Mouse (Mus musculus): ENCODE measurements around the gene Scpep1.
"Not testable (repeated sequence)": the region's sequence is repeated elsewhere in the genome, so short reads cannot be mapped to it uniquely, and the experiment has no call there.

The Scpep1 gene

DNA sequence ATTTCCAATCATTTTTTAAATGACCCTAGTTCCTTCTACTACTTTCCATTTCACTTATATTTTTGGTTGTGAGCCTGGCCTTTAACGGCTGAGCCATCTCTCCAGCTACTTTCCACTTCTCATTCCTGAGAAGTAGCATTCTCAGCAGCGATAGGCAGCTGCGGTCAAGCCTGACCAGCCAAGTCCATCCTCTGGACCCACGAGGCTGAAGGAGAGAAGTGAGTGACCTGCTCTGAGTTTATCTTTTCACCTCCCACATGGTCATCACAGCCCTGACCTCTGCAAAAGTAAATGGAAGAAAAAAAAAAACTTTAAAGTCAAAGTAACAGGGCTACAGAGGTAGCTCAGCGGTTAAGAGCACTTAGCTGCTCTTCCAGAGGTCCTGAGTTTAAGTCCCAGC, 28.7 kb downstream of the Scpep1 start:
- in situ Hi-C loops (cut with MboI, MseI) = no loop called here

DNA sequence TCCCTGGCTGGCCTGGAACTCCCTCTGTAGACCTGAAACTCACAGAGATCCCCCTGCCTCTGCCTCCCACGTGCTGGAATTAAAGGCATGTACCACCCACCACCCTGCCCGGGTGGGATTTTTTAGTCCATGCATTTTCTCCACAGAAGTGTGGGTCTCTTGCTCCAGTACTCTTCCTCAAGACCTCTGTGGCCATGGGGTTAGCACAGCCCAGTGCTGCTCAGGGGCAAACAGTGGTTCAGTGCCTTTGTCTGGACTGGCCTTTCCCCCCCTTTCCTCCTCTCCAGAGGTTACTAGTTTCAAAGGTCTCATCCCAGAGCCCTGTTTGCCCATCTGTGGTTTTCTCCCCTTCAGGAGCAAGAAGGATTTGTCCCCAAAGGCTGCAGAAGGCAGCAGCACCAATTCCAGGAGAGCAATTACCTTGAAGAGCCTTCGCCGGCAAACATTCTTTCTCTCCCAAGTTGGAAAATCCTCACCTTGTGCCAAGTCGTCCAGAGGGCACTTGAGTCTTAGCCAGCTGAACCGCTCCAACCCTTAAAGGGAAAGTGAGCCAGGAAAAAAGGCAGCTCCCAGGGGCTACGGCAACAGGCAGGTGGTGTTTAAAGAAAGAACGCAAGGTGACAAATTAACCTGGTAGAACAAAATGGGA, 45.8 kb downstream of the Scpep1 start:
- in situ Hi-C loops (cut with MboI, MseI) = loop anchor here (5.0 kb wide), 1 partner anchor 58 kb away; the partner anchor contains the start of gene Elobl

- in situ Hi-C loops (cut with MboI, MseI) = loop anchor here (5.0 kb wide), 1 partner anchor 59 kb away; the partner anchor contains the start of gene Elobl
Measured at GRCm38 (mm10) chr11:88908557-88909211, 46.6 kb downstream of the Scpep1 start.

GRCm38 (mm10) chr11:88907886-88908285, 47.4 kb downstream of the Scpep1 start:
- in situ Hi-C loops (cut with MboI, MseI) = loop anchor here (5.0 kb wide), 1 partner anchor 59 kb away; the partner anchor contains the start of gene Elobl

DNA sequence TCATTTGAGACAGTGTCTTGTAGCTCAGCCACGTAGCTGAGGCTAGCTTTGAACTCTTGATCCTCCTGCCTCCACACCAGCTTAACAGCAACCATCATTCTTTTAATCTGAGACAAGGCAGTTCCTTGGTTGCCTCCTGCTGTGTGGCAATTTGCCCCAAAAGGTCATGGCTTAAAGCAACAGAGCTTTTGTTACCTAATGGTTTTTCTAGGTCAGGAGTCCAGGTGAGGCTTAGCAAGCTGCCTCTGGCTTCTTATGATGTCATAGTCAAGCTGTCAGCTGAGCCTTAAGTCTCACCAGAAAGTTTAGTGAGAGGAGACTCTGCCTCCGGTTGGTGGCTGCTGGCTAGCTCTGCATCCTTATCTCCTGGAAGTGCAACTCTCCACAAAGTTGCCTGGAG, 49.6 kb downstream of the Scpep1 start:
- in situ Hi-C loops (cut with MboI, MseI) = loop anchor here (5.0 kb wide), 1 partner anchor 62 kb away; the partner anchor contains the start of gene Elobl

DNA sequence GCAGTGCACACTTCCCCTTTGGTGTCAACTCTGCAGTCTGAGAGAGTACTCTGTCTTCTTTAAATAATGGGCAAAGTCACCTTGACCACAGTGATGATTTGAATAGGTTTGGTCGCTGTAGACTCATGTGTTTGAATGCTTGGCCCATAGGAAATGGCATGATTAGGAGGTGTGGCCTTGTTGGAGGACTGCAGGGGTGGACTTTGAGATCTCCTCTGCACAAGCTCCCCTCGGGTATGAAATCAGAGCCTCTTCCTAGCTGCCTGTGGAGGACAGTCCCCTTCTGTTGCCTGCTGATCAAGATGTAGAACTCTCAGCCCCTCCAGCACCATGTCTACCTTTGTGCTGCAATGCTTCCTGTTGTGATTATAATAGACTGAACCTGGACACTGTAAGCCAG, 51.2 kb downstream of the Scpep1 start:
- in situ Hi-C loops (cut with MboI, MseI) = no loop called here

GRCm38 (mm10) chr11:88902762-88903161, 52.5 kb downstream of the Scpep1 start:
- in situ Hi-C loops (cut with MboI, MseI) = no loop called here

DNA sequence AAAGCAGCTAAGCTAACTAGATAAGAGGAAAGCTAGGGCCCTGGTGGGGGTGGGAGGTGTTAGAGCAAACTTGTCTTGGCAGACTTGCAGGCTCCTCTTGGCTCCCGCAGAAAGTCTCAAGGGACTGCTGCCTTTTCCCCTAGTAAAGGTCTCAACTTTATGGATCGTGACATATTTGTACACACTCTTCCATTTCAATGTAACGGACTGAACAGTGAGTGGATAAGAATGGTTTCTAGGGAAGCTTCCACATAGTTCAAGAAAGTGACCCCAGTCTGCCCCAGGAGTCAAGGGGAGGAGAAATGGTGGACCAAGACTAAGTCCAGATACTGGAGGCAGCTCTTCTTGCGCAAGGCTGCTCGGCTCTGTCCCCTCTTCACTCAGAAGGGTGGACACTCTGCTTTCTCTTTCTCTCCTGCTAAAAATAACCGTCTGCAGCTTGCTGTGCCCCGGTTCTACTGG, 53.9 kb downstream of the Scpep1 start:
- in situ Hi-C loops (cut with MboI, MseI) = no loop called here

- in situ Hi-C loops (cut with MboI, MseI) = no loop called here
Measured at GRCm38 (mm10) chr11:88899561-88899960, 55.7 kb downstream of the Scpep1 start.

DNA sequence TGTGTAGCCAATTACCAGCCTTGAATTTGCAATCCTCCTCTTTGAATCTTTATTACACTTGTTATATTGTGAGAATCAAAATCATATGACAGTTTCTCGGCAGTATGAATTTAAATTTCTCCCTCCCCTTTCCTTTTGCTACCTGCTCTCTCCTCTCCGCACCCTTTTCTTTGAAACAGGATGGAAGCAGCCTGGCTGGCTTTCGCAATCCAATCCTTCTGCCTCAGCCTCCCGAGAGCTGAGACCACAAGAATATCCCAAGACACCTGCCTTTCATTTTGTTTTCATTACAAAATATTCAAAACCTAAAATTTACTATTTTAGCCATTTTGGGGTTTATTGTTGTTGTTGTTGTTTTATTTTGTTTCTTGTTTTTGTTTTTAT, 56.9 kb downstream of the Scpep1 start:
- in situ Hi-C loops (cut with MboI, MseI) = no loop called here

DNA sequence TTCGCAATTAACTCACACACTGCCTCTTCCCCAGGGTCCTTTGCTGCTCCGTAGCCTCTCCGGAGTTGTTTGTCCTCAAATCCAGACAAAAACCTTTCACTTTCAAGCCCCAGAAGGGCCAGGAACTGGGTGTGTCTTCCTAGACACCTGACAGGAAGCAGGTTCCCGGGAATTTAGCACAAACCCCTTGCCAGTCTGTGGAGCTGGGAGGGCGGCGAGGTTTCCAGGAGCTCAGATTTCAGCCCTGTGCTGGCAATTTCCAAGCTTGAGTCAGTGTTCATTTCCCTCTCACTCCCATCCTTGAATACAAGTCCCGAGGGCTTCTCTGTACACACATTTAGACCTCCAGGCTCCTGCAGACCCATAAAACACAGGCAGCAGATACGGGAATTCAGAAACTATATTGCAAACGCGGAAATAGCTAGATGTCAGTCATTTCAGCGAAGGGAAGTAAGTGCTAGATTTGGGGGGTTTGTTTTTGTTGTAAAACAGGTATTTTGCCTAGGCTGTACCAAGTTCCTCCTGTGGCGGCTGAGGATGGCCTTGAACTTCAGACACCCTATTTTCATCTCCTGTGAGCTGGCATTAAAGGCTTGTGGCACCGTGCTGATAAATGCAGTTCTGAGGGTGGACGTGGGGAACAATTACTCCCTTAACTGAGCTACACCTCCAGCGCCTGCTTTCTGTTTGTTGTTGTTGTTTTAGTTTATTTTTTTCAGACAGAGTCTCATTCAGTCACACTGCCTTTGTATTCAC, 57.5 kb downstream of the Scpep1 start:
- in situ Hi-C loops (cut with MboI, MseI) = no loop called here

DNA sequence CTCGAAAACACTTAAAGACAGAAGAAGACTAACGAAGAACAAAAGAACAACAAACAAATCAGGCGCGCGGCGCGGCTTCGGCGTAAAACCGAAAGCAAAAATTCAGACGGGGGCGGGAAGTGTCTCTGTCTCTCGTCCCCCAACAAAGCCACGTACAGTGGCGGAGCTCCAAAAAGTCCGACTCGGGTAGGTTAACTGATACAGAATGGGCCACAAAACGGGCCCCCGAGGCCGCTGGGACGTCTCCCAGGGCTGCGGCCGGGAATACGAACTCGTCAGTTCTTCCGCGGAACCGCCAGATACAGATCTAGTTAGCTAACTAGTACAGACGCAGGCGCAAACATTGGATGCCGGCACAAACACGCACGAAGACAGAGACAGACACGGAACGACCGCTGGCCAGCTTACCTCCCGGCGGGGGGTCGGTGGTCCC, 59.4 kb downstream of the Scpep1 start:
- in situ Hi-C loops (cut with MboI, MseI) = not testable (repeated sequence)

DNA sequence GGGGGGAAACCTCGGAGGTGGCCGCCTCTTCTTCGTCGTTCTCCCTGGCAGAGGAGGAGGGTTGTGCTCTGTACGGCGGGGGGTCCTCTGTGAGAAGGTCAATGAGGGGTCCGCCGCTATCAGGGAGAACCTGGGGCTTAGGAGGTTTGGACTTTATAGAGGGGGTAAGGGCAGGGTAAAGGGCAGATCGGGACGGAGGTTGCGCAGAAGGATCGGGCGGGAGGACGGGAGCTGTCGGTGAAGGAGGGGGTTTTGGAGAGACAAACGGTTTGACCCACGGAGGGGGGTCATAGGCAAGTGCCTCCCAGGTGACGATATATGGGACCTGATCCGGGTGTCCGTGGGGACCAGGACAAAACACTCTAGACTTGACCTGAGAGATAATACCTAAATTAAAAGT, 60.0 kb downstream of the Scpep1 start:
- in situ Hi-C loops (cut with MboI, MseI) = not testable (repeated sequence)

GRCm38 (mm10) chr11:88894279-88894678, 61.0 kb downstream of the Scpep1 start:
- in situ Hi-C loops (cut with MboI, MseI) = not testable (repeated sequence)

DNA sequence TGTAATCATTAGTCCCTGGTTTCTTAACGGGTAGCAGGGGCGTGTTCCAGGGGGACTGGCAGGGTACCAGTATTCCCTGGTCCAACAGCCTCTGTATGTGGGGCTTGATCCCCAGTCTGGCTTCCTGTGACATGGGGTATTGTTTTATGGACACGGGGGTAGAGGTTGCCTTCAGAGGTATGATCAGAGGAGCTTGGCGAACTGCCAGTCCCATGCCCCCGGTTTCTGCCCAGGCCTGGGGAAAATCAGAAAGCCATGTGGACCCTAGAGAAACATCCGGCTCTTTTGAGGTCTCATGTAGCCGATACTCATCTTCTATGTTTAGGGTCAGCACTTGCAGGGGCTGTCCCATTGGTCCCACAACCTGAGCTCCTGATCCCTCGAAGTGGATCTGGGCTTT, 61.8 kb downstream of the Scpep1 start:
- in situ Hi-C loops (cut with MboI, MseI) = not testable (repeated sequence)

GRCm38 (mm10) chr11:88892789-88893188, 62.5 kb downstream of the Scpep1 start:
- in situ Hi-C loops (cut with MboI, MseI) = not testable (repeated sequence)

- in situ Hi-C loops (cut with MboI, MseI) = not testable (repeated sequence)
Measured at GRCm38 (mm10) chr11:88891921-88892561, 63.2 kb downstream of the Scpep1 start.

DNA sequence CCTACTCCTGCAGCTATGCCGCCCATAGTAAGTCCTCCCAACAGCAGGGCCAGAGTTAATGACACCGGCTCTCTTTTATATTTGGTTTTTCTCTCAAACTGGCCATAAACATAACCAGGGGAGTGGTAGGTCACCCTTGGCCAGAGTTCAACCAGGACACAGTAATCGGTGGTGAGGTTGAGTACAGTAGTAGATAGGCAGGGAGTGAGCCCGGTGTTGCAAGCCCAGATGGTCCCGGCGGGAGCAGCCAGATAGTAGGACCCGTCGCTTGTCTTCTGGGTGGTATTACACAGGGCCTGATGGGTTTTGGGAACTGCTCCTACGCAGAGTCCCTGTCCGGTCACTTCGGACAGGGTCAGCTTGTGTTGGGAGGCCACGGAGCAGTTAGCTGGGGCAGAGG, 63.8 kb downstream of the Scpep1 start:
- in situ Hi-C loops (cut with MboI, MseI) = not testable (repeated sequence)

DNA sequence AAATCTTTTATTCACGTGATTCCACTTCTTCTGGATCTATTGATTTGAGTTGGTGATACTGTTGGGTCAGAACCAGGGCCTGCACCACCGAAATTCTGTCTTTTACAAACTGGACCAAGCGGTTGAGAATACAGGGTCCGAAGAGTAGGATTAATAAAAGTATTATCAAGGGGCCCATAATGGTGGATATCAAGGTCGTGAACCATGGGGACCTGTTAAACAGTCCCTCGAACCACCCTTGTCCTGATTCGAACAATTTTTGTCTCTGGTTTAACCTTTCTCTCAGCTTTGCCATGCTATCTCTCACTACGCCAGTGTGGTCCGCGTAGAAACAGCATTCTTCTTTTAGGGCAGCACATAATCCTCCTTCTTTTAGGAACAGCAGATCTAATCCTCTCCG, 64.4 kb downstream of the Scpep1 start:
- in situ Hi-C loops (cut with MboI, MseI) = not testable (repeated sequence)

DNA sequence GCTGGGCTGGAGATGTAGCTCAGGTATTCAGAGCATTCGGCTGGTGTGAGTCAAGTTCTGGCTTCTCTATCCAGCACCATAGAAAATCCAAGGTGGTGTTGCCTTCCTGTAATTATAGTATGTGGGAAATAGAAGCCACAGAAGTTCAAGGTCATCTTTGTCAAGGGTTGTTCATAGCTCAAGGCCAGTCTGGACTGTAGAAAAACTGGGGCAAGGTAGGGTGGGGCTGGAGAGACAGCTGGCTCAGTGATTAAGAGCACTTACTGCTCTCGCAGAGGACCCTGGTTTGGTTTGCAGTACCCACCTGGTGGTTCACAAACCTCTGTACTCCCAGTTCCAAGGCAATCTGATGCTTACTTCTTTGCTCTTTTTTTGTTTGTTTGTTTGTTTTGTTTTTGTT, 66.3 kb downstream of the Scpep1 start:
- in situ Hi-C loops (cut with MboI, MseI) = no loop called here

DNA sequence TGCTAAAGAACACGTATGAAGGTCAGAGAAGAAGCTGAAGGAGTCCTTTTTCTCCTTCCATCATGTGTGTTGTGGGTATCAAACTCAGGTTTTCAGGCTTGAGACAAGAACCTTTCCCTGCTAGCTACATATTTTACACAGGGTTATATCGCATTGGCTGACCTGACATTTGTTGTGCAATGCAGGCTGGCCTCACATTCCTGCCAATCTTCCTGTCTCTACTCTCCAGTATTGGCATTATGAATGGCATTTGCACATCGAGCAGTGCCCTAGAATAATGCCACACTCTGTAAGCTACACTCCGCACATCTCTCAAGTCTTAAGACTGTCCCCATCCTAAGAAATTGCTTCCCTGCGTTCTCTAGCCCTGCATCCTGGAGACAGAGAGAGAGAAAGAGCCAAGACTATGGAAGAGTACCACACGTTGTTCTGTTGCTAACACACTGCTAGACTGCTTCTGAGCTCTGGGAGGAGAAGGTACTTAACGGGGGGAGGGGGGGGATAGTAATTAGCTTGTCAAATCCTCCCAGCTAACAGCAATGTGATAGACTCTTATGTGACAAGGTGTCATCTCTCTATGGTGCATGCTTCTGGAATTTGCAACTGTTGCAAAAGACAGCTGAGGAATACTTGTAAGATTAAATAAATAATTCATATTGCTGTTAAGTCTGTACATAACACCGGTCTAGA, 70.7 kb downstream of the Scpep1 start:
- in situ Hi-C loops (cut with MboI, MseI) = no loop called here

All from T-helper 1 cell (primary cell).